Mouse (Mus musculus) gastrocnemius, adult 18-20 months (tissue): Measurements from ENCODE around the gene Ankrd52. TPM values are rescaled to one million over a fixed set of nuclear protein-coding genes. Genes with fewer than 3 reads are reported as not detected.

Experiments
- DNase-seq: peaks from one replicate; pipeline ENCODE4 v3.0.0; 2021; ENCODE audit warnings: low spot score
- total RNA-seq, 2 experiments: library from RNA; stranded (reverse); gene quantifications; 2 replicates each; pipeline ENCODE4 v1.2.3; 2021

Gene Ankrd52
- total RNA-seq, 2 experiments from 2014 or later: 44.5 to 47.0 TPM

DNA sequence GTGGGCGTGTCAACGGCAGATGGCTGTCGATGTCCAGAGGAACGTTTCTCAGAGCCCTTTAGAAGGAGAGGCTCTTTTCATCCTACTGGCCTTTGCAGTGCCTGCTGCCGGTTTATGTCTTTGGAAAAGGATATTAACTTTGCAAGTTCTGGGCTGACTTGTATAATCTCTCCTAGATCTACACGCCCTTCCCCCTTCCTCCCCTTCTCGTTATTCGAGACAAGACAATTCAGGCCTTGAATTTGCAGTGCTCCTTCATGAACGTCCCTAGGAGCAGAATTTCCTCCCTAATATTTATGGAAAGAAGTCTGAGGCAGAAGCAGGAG is 7.7 kb upstream of the Ankrd52 start:
- no peak for DNase-seq

DNA sequence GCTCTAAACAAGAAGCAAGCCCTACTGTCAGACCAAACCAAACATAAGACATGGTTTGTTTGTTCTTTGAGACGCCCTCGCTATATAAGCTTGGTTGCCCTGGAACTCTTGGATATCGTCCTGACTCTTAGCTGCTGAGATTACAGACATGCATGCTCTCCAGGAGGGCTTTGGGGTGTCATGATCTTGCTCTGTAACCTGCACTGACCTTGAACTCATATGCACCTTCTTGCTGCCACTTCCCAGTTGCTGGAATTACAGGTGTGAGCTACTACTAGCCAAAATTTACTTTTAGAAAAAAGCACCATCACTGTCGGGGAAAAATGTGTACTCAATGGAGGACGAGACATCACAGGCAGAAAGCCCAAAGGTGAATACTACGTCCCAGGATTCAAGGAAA is 7.3 kb upstream of the Ankrd52 start:
- no peak for DNase-seq

DNA sequence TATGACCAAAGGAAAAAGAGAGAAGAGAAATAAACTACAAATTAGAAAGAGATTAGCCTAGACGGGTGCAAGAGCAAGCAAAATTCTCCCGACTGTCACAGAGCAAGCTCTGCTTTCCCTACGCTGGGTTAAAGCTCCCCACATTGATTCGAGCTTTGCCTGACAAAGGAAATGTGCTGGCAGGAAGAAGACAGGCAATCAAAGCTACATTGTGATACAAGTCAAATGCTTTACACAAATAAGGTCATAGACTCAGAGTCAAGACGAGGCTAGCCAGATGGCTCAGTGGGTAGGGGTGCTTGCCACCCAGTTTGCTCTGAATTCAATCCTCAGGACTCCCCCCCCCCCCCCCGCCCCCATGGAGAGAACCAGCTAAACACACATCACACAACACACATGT is 6.9 kb upstream of the Ankrd52 start:
- no peak for DNase-seq

DNA sequence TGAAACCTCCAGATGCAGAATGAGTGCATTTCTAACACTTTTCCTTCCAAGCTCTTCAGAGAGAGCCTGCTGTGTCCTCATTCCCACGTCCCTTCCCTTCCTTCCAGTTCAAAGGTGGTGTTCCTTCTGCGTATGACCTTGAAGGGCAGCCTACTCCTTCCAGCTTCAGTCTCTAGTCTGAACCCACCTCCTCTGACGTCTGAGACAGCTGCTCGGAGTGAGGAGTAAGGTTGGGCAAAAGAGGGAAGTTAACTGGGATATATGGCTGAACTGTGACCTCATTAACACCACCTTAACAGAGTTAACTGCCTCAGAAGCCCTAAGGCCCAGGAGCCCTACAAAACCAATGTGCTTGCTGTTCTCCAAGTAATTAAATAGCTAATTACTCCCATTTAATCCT is 6.3 kb upstream of the Ankrd52 start:
- DNase-seq: no peak

DNA sequence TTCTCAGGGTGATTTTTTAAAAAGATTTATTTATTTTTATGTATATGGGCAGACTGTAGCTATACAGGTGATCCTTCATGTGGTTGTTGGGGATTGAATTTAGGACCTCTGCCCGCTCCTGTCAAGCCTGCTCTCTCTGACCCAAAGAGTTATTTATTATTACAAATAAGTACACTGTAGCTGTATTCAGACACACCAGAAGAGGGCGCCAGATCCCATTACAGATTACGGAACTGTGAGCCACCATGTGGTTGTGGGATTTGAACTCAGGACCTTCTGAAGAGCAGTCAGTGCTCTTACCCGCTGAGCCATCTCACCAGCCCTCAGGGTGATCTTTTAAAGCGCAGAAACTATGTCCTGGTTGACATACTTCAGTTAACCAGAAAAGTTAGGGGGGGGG is 4.8 kb upstream of the Ankrd52 start:
- no peak for DNase-seq

DNA sequence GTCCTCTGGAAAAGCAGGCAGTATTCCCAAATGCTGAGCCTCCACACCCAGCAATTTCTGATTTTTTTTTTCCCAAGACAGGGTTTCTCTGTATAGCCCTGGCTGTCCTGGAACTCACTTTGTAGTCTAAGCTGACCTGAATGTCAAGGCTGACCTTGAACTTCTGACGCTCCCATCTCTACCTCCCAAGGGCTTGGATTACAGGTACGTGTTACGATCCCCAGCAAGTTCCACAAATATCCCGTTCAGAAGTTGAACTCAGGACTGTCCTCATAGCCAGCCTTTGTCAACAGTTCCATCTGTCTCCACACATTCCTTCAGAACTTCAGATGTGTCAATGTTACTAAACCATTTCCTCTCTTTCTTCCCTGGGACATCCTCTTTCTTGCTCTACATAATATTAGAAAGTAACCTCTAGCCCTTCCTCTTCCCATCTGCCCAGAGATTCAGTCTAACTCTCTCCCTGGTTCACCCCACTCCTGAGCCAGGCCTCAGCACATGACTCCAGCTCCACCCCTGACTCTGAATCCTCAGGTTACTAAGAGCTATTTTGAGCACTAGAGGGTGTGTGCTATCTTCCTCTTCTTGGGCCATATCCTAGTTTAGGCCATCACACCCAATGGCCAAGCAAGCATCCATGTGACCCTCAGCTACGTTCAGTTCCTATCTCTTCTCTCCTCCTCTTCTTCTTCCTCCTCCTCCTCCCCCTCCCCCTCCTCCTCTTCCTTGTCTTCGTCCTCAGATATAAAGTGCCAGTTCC is 3.7 kb upstream of the Ankrd52 start:
- peak; percentile 83 for DNase-seq

DNA sequence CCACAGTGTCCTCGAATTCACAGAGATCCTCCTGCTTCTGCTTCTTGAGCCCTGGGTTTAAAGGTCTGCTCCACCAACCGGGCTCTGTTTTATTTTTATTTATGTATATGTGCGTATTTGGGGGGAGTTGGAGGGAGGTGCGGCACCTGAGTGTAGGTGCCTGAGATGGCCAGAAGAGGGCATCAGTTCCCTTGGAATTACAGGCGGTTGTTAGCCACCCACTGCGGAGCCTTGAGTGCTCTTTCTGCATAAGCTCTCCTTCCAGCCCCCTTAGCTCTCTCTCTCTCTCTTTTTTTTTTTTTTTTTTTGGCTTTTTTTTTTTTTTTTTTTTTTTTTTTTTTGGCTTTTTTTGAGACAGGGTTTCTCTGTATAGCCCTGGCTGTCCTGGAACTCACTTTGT is 2.5 kb upstream of the Ankrd52 start:
- no peak for DNase-seq

DNA sequence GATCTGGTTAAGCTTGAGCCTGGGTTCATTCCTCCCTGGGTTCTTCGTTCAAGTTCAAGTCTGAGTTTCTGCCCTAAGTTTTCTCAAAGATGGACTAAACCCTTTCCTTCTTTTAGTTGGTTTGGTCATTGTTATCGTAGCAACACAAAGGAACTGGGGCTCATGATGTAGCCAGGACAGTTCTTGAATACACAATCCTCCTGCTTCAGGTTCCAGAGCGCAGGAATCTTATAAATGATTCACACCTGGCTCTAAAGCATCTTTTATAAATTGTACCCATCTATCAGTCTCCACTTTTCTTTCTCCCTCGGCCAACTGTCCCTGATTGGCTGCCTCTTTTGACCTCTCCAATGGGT is 838 bp upstream of the Ankrd52 start:
- DNase-seq: no peak

DNA sequence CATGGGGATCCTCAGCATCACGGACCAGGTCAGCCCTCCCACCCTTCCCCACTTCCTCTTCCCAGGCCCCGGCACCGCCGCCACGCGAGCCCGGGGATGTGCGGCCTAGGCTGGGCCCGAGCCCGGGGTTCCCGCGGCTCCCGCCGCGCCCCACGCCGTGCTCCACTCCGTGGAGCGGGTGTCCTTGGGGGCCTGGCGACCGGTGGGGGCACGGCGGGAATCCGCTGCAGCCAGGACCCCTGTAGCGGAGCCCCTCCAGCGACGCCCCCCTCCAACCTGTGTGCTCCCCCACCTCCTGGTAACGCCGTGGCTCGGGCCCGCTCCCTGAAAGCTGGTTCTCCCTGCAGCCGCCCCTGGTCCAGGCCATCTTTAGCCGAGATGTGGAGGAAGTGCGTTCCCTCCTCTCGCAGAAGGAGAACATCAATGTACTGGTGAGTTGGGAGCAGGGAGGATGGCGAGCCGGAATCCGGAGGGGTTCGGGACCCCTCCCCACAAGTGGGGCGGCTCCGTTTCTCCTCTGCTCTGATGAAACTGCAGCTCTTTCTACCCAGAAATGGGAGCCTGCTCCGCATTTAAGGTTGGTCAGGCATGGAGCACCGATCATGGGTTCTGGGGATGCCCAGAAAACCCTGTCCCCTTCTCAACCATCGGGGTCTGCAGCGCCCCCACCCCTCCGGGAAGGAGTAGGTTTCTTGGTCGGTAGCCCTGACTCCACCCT is 466 bp downstream of the Ankrd52 start:
- DNase-seq: no peak

DNA sequence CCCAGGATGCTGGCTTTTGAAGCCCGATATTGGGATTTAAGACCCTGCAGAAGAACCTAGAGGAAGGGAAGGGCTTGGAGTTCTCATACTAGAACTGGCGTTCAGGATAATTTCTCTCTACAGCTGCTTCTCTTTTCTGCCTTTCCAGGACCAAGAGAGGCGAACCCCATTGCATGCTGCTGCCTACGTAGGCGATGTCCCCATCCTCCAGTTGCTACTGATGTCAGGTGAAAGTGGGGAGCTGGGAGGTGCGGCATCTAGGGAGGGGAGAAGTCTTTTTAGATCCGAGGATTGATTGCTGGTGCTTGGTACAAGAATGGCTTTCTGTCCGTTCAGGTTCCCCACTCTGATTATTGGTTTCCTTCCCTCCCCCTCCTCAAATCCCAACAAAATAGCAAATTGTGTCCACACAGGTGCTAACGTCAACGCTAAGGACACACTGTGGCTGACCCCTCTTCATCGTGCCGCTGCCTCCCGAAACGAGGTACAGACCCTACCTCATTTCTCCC is 1.1 kb downstream of the Ankrd52 start:
- DNase-seq: no peak

DNA sequence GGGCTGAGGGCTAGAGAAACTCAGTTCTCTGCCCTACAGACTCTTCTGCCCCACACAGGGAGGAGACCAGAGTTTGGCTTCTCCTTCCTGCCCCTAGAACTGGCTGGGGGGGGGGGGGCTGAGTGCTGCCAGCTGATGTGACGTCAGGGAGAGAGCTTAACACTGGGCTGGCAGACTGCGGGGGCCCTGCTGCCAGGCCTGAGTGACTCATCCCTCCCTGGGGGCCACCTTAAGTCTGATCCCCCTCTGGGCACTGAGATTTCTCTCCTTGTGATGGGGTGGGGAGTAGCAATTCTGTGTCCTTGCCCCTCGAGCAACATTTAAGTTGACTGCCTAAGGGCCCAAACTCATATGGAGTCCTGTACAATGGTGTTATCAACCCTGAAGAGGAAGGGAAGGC is 1.5 kb downstream of the Ankrd52 start:
- peak; percentile 58 for DNase-seq

DNA sequence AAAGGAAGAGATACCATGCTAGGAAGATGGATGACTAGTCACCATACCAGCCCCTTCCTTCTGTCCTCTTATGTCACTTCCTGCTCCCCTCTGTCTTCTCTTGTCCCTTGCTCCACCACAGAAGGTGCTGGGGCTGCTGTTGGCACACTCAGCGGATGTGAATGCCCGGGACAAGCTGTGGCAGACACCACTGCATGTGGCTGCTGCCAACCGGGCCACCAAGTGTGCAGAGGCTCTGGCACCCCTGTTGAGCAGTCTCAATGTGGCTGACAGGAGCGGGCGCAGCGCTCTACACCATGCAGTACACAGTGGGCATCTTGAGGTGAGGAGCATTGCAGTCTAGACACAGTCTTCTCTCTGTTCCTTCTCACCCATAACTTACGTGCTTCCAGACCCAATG is 2.3 kb downstream of the Ankrd52 start:
- DNase-seq: peak; percentile 61

DNA sequence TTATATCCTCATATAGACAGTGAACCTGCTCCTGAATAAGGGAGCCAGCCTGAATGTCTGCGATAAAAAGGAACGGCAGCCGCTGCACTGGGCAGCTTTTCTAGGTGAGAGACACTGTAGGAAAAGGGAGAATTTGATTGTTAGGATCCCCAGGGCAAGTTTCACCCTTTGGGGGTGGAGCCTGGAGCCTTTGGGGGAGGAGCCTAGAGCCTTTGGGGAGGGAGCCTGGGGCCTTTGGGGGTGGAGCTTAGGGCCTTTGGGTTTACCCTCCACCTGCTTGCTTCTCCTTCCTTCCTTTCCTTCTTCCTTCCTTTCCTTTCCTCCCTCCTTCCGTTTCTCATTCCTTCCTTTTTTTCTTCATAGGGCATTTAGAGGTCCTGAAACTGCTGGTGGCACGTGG is 3.6 kb downstream of the Ankrd52 start:
- DNase-seq: no peak

DNA sequence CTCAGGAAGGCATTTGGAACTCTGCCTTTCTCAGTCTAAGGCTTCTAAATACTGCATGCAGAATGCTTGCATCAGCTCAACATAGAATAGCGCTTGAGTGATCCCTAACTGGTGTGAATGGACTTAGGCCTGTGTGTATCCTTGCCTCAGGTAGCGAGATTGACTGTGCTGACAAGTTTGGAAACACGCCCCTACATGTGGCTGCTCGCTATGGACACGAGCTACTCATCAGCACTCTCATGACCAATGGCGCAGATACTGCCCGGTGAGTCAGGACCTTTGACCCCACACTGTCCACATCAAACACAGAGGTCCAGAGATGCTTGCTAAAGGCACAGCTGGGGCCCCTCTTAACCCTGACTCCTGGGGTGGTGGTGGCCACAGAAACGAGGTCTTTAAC is 5.6 kb downstream of the Ankrd52 start:
- DNase-seq: no peak

DNA sequence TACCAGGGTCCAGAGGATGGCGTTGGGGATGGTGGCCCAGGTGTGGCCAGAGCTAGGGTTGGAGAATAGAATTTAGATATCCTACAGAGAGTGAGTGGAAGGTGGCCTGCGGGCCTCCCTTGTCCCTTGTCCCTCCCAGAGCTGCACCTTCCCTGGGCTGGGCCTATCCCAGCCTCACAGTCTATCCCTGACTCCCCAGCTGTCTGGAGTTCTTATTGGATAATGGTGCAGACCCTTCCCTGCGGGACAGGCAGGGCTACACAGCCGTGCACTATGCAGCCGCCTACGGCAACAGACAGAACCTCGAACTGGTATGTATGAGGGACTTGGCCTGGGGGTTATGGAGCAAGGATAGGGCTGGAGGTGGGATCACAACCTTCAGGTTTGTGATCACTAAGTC is 9.0 kb downstream of the Ankrd52 start:
- no peak for DNase-seq

DNA sequence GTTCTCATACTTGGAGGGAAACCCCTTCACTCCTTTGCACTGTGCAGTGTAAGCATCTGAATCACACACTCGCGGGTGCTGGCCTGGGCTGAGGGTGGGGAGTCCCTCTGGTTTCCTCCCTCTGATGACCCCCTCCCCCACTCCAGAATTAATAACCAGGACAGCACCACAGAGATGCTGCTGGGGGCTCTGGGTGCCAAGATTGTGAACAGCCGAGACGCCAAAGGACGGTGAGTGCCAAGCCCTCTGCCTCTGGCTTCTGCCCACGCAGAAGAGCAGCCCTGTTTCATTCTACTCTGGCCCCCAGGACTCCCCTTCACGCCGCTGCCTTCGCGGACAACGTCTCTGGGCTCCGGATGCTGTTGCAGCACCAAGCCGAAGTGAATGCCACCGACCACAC is 12.0 kb downstream of the Ankrd52 start:
- no peak for DNase-seq

DNA sequence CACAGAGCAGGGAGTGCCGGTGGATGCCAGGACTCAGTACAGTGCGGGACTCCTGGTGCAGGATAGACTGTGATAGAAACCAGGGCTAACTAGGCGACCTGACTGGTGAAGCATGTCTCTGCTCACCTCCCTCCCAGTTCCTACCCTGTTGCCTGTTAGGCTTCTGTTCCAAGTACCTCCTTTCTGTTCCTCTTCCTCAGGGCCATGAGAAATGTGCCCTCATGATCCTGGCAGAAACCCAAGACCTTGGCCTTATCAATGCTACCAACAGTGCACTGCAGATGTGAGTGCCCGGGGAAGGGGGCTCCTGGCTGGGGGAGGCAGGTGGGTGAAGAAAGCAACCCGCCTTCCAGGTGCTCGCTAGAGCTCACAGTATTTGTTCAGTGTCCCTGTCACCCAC is 12.7 kb downstream of the Ankrd52 start:
- no peak for DNase-seq

DNA sequence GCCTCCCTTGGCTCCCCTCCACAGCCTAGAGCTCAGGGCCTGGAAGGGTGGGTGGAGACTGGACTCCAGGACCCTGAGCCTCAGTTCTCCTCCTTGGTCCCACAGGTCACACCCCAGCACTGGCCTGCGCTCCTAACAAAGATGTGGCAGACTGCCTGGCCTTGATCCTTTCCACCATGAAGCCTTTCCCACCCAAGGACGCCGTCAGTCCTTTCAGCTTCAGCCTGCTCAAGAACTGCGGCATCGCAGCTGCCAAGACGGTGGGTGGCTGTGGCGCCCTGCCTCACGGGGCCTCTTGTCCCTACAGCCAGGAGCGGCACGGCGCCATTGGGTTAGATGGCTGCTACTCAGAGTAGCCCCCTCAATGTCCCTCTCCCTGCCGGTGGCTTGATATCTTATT is 13.5 kb downstream of the Ankrd52 start:
- DNase-seq: no peak

DNA sequence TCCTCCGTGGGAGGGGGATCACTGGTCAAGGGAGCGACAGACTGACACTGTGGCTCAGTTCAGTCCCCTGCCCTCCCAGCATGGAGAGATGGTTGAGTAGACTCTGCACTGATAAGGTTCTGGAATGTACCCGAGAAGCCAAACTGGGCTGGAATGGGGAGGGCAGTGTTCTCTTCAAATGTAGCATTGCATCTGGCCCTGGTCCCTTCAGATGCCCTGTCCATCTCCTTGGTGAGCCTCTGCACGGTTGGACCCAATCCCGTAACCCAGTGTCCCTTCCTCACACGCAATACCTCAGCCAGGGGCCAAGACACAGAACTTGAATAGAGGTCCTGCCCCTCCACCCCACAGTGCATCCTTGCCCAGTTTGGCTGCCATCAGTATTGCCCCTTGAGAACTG is 14.9 kb downstream of the Ankrd52 start:
- DNase-seq: no peak

DNA sequence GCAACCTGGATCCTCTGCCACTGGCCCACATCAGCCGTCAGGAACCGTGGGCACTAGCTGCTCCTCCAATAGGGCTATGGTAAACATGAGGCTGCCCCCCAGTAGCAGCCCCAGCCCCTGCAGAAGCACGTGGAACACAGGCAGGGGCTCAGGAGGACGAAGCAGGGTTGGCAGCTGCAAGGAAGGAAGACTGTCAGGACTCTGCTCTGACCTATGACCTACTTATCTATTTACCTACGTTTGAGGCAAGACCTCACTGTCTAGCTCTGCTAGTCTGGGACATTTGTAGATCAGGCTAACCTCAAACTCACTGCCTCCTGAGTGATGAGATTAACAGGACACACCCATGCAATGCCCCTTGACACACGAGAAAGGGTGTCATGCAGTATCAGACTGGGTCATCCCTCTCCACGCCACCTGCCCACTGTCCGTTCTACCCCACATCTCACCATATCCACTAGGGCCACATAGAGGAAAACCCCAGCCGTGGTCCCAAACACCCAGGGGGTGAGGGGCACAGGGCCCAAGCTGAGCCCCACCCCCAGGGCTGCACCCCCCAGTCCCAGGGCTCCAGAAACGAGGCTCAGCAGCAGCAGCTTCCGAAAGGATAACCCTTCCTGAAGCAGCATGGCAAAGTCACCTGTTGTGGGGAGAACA is 19.2 kb downstream of the Ankrd52 start:
- no peak for DNase-seq

DNA sequence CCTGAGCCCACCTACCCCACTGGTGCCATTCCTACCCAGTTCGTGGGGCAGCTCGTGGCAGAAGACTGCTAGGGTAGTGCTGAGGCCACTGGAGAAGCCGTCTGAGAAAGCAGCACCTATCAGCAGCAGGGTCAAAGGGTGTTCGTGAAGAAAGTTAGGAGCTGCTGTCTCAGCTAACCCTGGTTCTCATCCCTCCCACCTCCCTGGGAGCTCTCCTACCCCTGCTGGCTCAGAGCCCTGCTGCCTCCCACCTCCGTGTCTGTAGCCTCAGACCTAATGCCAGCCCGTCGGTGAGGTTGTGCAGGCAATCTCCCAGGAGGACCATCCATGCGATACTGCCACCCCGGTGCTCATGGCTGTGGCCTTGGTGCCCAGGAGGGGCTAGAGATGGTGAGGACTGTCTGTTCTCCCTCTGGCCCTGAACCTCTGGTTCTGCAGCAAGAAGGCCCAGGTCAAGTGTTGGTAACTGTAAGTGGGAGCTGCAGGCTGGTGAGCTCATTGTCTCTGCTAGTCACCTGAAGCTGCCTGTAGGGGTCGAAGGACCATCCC is 19.9 kb downstream of the Ankrd52 start:
- DNase-seq: no peak

DNA sequence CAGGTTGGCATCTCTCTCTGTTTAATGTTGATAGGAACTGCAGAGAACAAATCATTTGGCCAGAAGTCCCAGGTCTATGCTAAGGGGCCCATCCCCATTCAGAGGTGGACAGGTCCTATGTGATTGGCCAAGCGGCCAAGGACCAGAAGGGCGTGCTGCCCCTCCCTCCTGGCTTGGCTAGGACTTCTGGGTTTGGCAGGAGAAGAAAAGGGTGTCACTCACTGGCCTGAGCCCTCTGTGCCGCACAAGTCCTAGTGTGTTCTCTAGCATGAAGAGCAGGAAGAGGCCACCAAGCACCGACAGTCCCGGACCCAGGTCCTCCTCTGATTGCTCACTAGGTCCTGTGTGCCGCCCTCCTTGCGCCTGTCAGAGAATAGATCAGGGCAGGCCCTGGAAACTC is 20.6 kb downstream of the Ankrd52 start:
- DNase-seq: peak; percentile 36

DNA sequence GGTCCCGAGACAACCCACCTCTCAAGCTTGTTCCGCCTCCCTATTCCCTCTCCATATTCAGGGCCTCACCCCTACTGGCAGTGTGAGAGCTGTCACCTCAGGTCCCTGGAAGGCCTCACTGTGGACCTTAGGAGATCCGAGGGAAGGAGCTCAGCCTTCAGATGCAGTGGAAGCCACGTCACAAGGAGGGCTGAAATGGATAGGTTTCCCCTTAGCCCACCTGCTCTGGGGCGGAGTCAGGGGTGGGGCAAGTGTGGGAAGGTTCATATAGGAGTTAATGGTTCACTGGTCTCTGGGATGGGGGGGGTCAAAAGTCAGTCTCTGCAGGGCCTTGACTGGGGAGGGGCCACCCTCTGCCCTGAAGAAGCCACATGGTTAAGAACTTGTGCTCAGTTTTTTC is 23.4 kb downstream of the Ankrd52 start:
- DNase-seq: no peak
